In genomic region chr9:47805658-47806057, GRCm38 (mm10) we compare ENCODE assay signal across 24 mouse cellular contexts.
DNase-seq lines count a peak whose midpoint lies in the region; ATAC-seq and TF ChIP-seq lines count a peak whose summit lies in the region.
"Had no signal": no experiment of that assay in that cellular context is flagged by ENCODE, and none has a peak within 500 bp of the region (broad histone marks: within the 10 kb centered on the region; RNA-seq: fewer than 3 reads in every experiment).

No protein-coding gene starts in this region.

- H3K27ac ChIP-seq in forebrain, embryonic 12.5 days = no peak overlapping the region
- H3K27ac ChIP-seq in forebrain, postnatal 0 days (ENCODE audit: low read depth, low read length) = no peak overlapping the region
- H3K27ac ChIP-seq in midbrain, embryonic 12.5 days (replicated peaks) = no peak overlapping the region
- H3K27ac ChIP-seq: embryonic facial prominence, embryonic 12.5 days; hindbrain, embryonic 15.5 days; limb, embryonic 10.5 days; liver, embryonic 15.5 days; lung, embryonic 15.5 days; neural tube, embryonic 13.5 days had no signal

- no peak overlapping the region for H3K9ac ChIP-seq in forebrain, embryonic 12.5 days
- no peak overlapping the region for H3K9ac ChIP-seq in forebrain, postnatal 0 days
- H3K9ac ChIP-seq in midbrain, embryonic 12.5 days (replicated peaks) = no peak overlapping the region
- H3K9ac ChIP-seq: embryonic facial prominence, embryonic 12.5 days; hindbrain, embryonic 15.5 days; liver, embryonic 15.5 days; lung, embryonic 15.5 days; neural tube, embryonic 13.5 days had no signal

- H3K9me3 ChIP-seq in forebrain, embryonic 12.5 days = no peaks in the 10 kb centered on the region
- no peaks in the 10 kb centered on the region for H3K9me3 ChIP-seq in forebrain, postnatal 0 days (ENCODE audit: low read length)
- no peaks in the 10 kb centered on the region for H3K9me3 ChIP-seq in midbrain, embryonic 12.5 days
- H3K9me3 ChIP-seq: embryonic facial prominence, embryonic 12.5 days; hindbrain, embryonic 15.5 days; limb, embryonic 10.5 days; liver, embryonic 15.5 days; lung, embryonic 15.5 days; neural tube, embryonic 13.5 days had no signal

- DNase-seq in forebrain, postnatal 0 days = no peak
- DNase-seq in embryo, embryonic 10 days (ENCODE audit: low spot score) = peak; percentile 41
- DNase-seq in retina, postnatal 1 day = peak; percentile 78
- no peak for DNase-seq in urinary bladder, adult 2 months (ENCODE audit: low spot score)
- no peak for DNase-seq in gastrocnemius, postnatal 25 days
- DNase-seq: adrenal gland, postnatal 36 days; cerebellum, adult 2 months; cerebellum, postnatal 36 days; heart, postnatal 4 days; kidney, adult 2 months; kidney, postnatal 14 days; liver; lung, postnatal 4 days; right cerebral cortex, postnatal 14 days had no signal

- no peak overlapping the region for H3K4me2 ChIP-seq in forebrain, embryonic 12.5 days
- no peak overlapping the region for H3K4me2 ChIP-seq in forebrain, postnatal 0 days (ENCODE audit: low read depth)
- no peak overlapping the region for H3K4me2 ChIP-seq in midbrain, embryonic 12.5 days (replicated peaks)
- H3K4me2 ChIP-seq: embryonic facial prominence, embryonic 12.5 days; hindbrain, embryonic 15.5 days; liver, embryonic 15.5 days; lung, embryonic 15.5 days; neural tube, embryonic 13.5 days had no signal

- WGBS in forebrain, embryonic 12.5 days = 14% methylated on average over 7 of the region's 7 CpGs
- WGBS in forebrain, postnatal 0 days = 34% methylated on average over 7 of the region's 7 CpGs
- 14% methylated on average over 7 of the region's 7 CpGs for WGBS in midbrain, embryonic 12.5 days

- peaks cover 27% of the 10 kb centered on the region for H3K4me1 ChIP-seq in forebrain, embryonic 12.5 days
- H3K4me1 ChIP-seq in forebrain, postnatal 0 days (ENCODE audit: insufficient read depth) = no peaks in the 10 kb centered on the region
- H3K4me1 ChIP-seq in midbrain, embryonic 12.5 days = peaks cover 28% of the 10 kb centered on the region
- H3K4me1 ChIP-seq: liver, embryonic 15.5 days; lung, embryonic 15.5 days had no signal

- peaks cover 2% of the 10 kb centered on the region for H3K36me3 ChIP-seq in forebrain, embryonic 12.5 days (replicated peaks)
- peaks cover 5% of the 10 kb centered on the region; the same call in 1 of the 2 replicates for H3K36me3 ChIP-seq in forebrain, postnatal 0 days (ENCODE audit: insufficient read depth)
- H3K36me3 ChIP-seq in midbrain, embryonic 12.5 days = no peaks in the 10 kb centered on the region
- H3K36me3 ChIP-seq: embryonic facial prominence, embryonic 12.5 days; hindbrain, embryonic 15.5 days; limb, embryonic 10.5 days; liver, embryonic 15.5 days; lung, embryonic 15.5 days had no signal

- no peak for TF ChIP-seq CTCF in forebrain, postnatal 0 days (IDR thresholded peaks at IDR 0.05; ENCODE audit: low read depth)

- peak; percentile 51; the same call in 1 of the 2 replicates for ATAC-seq in forebrain, embryonic 12.5 days (ENCODE audit: low FRiP score)
- ATAC-seq in forebrain, postnatal 0 days = no peak
- ATAC-seq in midbrain, embryonic 12.5 days (ENCODE audit: low FRiP score, low read depth) = peak; percentile 77

- no peak overlapping the region for H3K4me3 ChIP-seq in forebrain, embryonic 12.5 days (replicated peaks)
- no peak overlapping the region for H3K4me3 ChIP-seq in forebrain, postnatal 0 days (ENCODE audit: low read depth, low read length)
- H3K4me3 ChIP-seq in midbrain, embryonic 12.5 days = no peak overlapping the region
- H3K4me3 ChIP-seq: embryonic facial prominence, embryonic 12.5 days; erythroblast, embryonic 14.5 days; hindbrain, embryonic 15.5 days; limb, embryonic 10.5 days; liver, embryonic 15.5 days; lung, embryonic 15.5 days; myocyte; neural tube, embryonic 13.5 days had no signal

- H3K27me3 ChIP-seq in forebrain, embryonic 12.5 days = no peaks in the 10 kb centered on the region; the same call in 1 of the 2 replicates
- H3K27me3 ChIP-seq in forebrain, postnatal 0 days (ENCODE audit: insufficient read depth, low read length) = no peaks in the 10 kb centered on the region
- H3K27me3 ChIP-seq in midbrain, embryonic 12.5 days = no peaks in the 10 kb centered on the region; the same call in 1 of the 2 replicates
- H3K27me3 ChIP-seq: embryonic facial prominence, embryonic 12.5 days; hindbrain, embryonic 15.5 days; liver, embryonic 15.5 days; lung, embryonic 15.5 days; neural tube, embryonic 13.5 days had no signal

Comparison
In these comparisons a context has a peak if more than half of its experiments do, and no peak if none do; other contexts are left out.
1. DNase-seq: peak in embryo, embryonic 10 days (single experiment) and retina, postnatal 1 day (single experiment); none in forebrain, postnatal 0 days (single experiment), urinary bladder, adult 2 months (single experiment) and gastrocnemius, postnatal 25 days (single experiment).